Mouse (Mus musculus): ENCODE measurements around the gene Msantd3.

GRCm38 (mm10) chr4:48591390-48591789 lies 51.7 kb downstream of the Msantd3 start:
- TF ChIP-seq ZC3H11A (IDR thresholded peaks at IDR 0.05; ENCODE audit: borderline replicate concordance, low read depth, low read length) = no peak
- TF ChIP-seq MAFK (IDR thresholded peaks at IDR 0.05; ENCODE audit: insufficient read depth, low read depth, low read length) = no peak
- TF ChIP-seq ZNF384 (IDR thresholded peaks at IDR 0.05; ENCODE audit: low read depth, low read length) = no peak
